Mouse (Mus musculus) NIH3T3 (cell line): ENCODE measurements at regions not wholly inside any gene's neighbourhood (a gene's known extent, or its start where the extent isn't known, plus 50 kb on each side); places are given as distances from the start of the nearest gene placed in this dataset.

Experiments
- DNase-seq: peaks from one replicate; pipeline ENCODE4 v3.0.0-alpha.2; 2012; ENCODE audit warnings: low read depth

GRCm38 (mm10) chr6:147755750-147756523 lies 280.3 kb downstream of the Ccdc91 start:
- DNase-seq = no peak

- no peak for DNase-seq
Observed at GRCm38 (mm10) chr6:147759485-147759884, 283.9 kb downstream of the Ccdc91 start.

- no peak for DNase-seq
Observed at GRCm38 (mm10) chr6:147760113-147760512, 284.5 kb downstream of the Ccdc91 start.

GRCm38 (mm10) chr6:147765241-147765640 lies 281.8 kb upstream of the Far2 start:
- no peak for DNase-seq

GRCm38 (mm10) chr6:147769180-147769579 lies 277.9 kb upstream of the Far2 start:
- DNase-seq = no peak

GRCm38 (mm10) chr6:147770034-147770433 lies 277.0 kb upstream of the Far2 start:
- no peak for DNase-seq

- peak; percentile 12 for DNase-seq
Observed at GRCm38 (mm10) chr6:147771411-147771810, 275.6 kb upstream of the Far2 start.

GRCm38 (mm10) chr6:147773904-147774303 lies 273.2 kb upstream of the Far2 start:
- no peak for DNase-seq

- DNase-seq = no peak
Observed at GRCm38 (mm10) chr6:147774626-147775025, 272.4 kb upstream of the Far2 start.

- no peak for DNase-seq
Observed at GRCm38 (mm10) chr6:147779466-147779865, 267.6 kb upstream of the Far2 start.

GRCm38 (mm10) chr6:147784249-147784648 lies 262.8 kb upstream of the Far2 start:
- peak; percentile 67 for DNase-seq

GRCm38 (mm10) chr6:147784854-147785253 lies 262.2 kb upstream of the Far2 start:
- DNase-seq = no peak

- no peak for DNase-seq
Observed at GRCm38 (mm10) chr6:147788095-147788494, 259.0 kb upstream of the Far2 start.

- DNase-seq = no peak
Observed at GRCm38 (mm10) chr6:147789112-147789511, 257.9 kb upstream of the Far2 start.

- no peak for DNase-seq
Observed at GRCm38 (mm10) chr6:147793811-147794210, 253.2 kb upstream of the Far2 start.

GRCm38 (mm10) chr6:147794351-147794750 lies 252.7 kb upstream of the Far2 start:
- peak; percentile 37 for DNase-seq

GRCm38 (mm10) chr6:147799009-147799727 lies 247.9 kb upstream of the Far2 start:
- DNase-seq = no peak

GRCm38 (mm10) chr6:147799861-147800260 lies 247.2 kb upstream of the Far2 start:
- no peak for DNase-seq

GRCm38 (mm10) chr6:147800846-147801245 lies 246.2 kb upstream of the Far2 start:
- no peak for DNase-seq

GRCm38 (mm10) chr6:147803893-147804292 lies 243.2 kb upstream of the Far2 start:
- DNase-seq = no peak

GRCm38 (mm10) chr6:147810710-147811109 lies 236.3 kb upstream of the Far2 start:
- DNase-seq = peak; percentile 86

- no peak for DNase-seq
Observed at GRCm38 (mm10) chr6:147816861-147817260, 230.2 kb upstream of the Far2 start.

GRCm38 (mm10) chr6:147817262-147817661 lies 229.8 kb upstream of the Far2 start:
- DNase-seq = no peak
